Mouse (Mus musculus) cerebellum, adult 9-11 months (tissue): Measurements from ENCODE around the gene Sept9.
A peak's percentile ranks its signal among the peaks of the same experiment; 100 is the strongest.

Experiments
- DNase-seq: peaks from one replicate; pipeline ENCODE4 v3.0.0; 2022

The Sept9 gene

DNA sequence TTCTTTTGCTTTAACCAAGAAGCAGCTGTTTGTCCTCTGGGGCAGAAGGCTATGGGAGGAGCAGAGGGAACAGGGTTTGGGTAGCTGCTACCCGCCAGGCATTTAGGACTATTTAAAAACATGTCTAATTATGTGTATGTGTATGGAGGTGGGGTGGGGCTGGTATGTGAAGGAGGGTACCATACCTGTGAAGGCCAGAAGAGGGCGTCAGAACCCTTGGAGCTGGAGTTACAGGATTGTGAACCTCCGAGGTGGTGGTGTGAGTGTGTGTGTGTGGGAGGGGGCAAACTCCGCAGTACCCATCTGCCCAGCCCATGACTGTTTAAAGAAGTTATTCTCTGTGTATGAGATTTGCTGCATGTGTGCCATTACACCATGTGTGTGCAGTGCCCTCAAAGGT is 25.3 kb downstream of the Sept9 start:
- DNase-seq: no peak

- peak; percentile 15 for DNase-seq
These were observed 26.2 kb downstream of the Sept9 start for GRCm38 (mm10) chr11:117225531-117226213.

GRCm38 (mm10) chr11:117226214-117226535 is 26.7 kb downstream of the Sept9 start:
- peak; percentile 22 for DNase-seq

DNA sequence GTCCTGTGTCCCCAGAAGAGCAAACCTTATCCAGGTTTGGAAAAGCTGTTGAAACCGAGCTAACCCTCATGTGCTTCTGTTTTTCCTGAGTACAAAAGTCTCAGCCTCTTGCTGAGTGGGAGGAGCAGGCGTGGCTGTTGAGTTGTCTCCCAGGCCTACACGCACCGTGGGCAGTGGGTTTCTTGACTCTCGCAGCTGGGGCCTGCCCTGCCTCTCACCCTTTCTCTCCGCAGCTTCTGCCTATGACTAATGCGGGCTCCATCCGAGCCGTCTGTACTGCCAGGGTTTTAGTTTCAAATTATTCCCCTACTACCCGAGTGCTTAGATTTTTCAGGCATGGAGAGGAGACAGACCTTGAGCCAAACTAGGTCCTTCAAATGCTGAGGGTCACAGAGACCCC is 28.7 kb downstream of the Sept9 start:
- no peak for DNase-seq

- DNase-seq: no peak
These were observed 32.1 kb downstream of the Sept9 start for GRCm38 (mm10) chr11:117231551-117231950.

GRCm38 (mm10) chr11:117232032-117232431 is 32.6 kb downstream of the Sept9 start:
- DNase-seq: no peak

- DNase-seq: no peak
These were observed 33.5 kb downstream of the Sept9 start for GRCm38 (mm10) chr11:117232886-117233458.

GRCm38 (mm10) chr11:117233818-117234217 is 34.4 kb downstream of the Sept9 start:
- no peak for DNase-seq

- no peak for DNase-seq
These were observed 35.8 kb downstream of the Sept9 start for GRCm38 (mm10) chr11:117235086-117235897.

GRCm38 (mm10) chr11:117235898-117236459 is 36.5 kb downstream of the Sept9 start:
- no peak for DNase-seq

DNA sequence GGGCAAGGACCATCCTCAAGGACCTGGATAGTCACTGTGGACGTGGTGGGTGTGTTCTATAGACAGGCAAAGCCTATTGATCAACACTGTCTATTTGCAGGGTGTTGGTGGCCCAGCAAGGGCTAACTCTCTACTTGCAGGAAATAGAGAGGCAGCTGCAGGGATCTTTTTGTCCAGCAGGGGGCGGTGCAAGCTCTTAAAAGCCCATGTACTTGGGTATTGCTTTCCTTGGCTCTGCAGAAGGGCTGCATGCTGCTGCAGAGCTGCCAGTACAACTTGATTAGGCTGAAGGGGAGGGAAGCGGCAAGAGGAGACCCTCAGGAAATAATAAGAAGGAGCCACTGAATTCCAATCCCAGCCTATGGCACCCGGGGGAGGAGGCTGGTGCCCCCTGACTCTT is 38.7 kb downstream of the Sept9 start:
- DNase-seq: peak; percentile 75

GRCm38 (mm10) chr11:117239617-117240016 is 40.2 kb downstream of the Sept9 start:
- DNase-seq: no peak

DNA sequence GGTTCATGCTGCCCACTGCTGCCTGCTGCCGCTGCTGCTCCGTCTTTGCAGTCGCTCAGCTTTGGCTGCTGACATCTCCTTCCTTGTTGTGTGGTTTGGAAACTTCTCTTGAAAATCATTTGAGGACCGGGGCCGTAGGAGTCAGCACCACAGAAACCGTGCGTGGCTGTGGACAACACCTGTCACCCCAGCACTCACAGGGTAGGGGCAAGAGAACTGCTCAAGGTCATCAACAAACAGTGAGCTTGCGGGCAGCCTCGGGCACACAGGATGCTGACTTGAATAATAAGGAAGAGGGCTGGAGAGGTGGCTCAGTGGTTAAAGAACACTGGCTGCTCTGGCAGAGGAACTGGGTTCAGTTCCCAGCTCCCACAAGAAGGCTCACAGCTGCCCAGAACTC is 40.9 kb downstream of the Sept9 start:
- no peak for DNase-seq

GRCm38 (mm10) chr11:117240861-117241738 is 41.6 kb downstream of the Sept9 start:
- no peak for DNase-seq

GRCm38 (mm10) chr11:117242339-117243084 is 43.1 kb downstream of the Sept9 start:
- DNase-seq: no peak

- no peak for DNase-seq
These were observed 44.3 kb downstream of the Sept9 start for GRCm38 (mm10) chr11:117243536-117244290.

- no peak for DNase-seq
These were observed 45.7 kb downstream of the Sept9 start for GRCm38 (mm10) chr11:117245041-117245725.

DNA sequence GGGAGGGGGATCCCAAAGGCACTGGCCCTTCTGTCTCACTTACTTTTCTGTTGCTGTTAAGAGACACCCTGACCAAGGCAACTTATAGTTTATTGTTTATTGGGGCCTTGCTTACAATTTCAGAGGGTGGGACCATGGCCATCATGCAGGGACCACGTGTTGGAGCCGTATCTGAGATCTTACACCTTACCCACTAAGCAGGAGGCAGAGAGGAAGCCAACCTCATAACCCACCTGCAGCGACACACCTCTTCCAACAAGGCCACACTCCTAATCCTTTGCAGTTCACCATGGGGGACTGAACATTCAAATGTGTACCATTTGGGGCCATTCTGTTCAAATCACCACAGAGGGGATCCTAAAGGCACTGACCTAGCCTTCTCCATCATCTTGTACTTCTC is 46.4 kb downstream of the Sept9 start:
- no peak for DNase-seq

DNA sequence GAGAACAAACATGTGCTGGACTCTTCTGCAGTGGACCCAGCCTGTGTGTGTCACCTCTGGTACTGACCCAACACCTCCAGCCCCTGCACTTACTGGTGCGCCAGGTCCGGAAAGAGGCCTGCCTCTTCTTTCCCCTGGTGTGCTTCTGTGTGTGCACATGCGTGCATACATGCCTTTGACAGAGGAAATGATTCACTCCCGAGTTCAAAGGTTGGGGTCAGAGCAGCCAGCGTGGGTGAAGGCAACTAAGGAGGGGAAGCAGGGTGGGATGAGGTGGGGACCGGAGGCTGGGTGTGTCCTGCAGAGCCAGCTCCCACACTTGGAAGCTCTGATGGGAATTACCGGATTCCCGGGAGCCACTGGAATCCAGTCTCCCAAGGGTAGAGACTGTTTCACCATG is 46.8 kb downstream of the Sept9 start:
- no peak for DNase-seq

GRCm38 (mm10) chr11:117246981-117247431 is 47.5 kb downstream of the Sept9 start:
- DNase-seq: no peak

- DNase-seq: no peak
These were observed 48.1 kb downstream of the Sept9 start for GRCm38 (mm10) chr11:117247541-117247940.
